Comparison of ENCODE assay signal across 9 mouse cellular contexts in the genomic region with DNA sequence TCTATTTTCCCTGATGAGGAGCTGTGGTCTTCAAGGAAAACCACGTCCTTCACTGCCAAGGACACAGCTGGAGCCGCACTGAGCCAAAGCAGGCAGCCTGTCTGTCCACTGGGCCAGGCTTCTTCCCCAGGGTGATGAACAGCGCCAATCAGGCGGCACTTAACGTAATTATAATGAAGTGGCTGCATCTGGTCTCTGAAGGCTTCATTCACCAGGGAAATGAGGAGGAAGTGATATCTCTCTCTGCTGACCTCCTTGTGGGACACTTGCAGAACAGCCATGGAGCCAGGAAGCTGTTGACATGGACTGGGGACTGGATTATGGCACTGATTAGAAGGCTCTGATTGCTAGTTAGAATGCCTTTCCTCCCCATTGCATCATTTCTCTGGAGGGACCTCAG.
DNase-seq lines count a peak whose midpoint lies in the region; ATAC-seq lines count a peak whose summit lies in the region.
"Had no signal": no experiment of that assay in that cellular context is flagged by ENCODE, and none has a peak within 500 bp of the region (broad histone marks: within the 10 kb centered on the region; RNA-seq: fewer than 3 reads in every experiment).

No protein-coding gene starts in this region.

- 33% methylated on average over 5 of the region's 5 CpGs for WGBS in hindbrain, embryonic 15.5 days
- WGBS in hindbrain, embryonic 13.5 days = 43% methylated on average over 5 of the region's 5 CpGs
- 72% methylated on average over 5 of the region's 5 CpGs for WGBS in embryonic facial prominence, embryonic 10.5 days
- 60% methylated on average over 5 of the region's 5 CpGs for WGBS in lung, embryonic 16.5 days
- WGBS in midbrain, embryonic 10.5 days = 85% methylated on average over 5 of the region's 5 CpGs

- peak; percentile 10 for DNase-seq in embryonic facial prominence, embryonic 10.5 days (ENCODE audit: low spot score)
- DNase-seq in gastrocnemius, postnatal 25 days = peak; percentile 34
- no peak for DNase-seq in midbrain, embryonic 10.5 days (ENCODE audit: low spot score)
- DNase-seq in kidney, postnatal 10 days = no peak

- H3K4me3 ChIP-seq in hindbrain, embryonic 15.5 days = no peak overlapping the region
- H3K4me3 ChIP-seq in hindbrain, embryonic 13.5 days = no peak overlapping the region
- H3K4me3 ChIP-seq in embryonic facial prominence, embryonic 10.5 days = no peak overlapping the region
- no peak overlapping the region for H3K4me3 ChIP-seq in lung, embryonic 16.5 days (ENCODE audit: low read length)
- no peak overlapping the region for H3K4me3 ChIP-seq in midbrain, embryonic 10.5 days
- H3K4me3 ChIP-seq: limb, embryonic 13.5 days; myocyte had no signal

- H3K4me2 ChIP-seq in hindbrain, embryonic 15.5 days = no peak overlapping the region
- H3K4me2 ChIP-seq in hindbrain, embryonic 13.5 days = no peak overlapping the region
- no peak overlapping the region for H3K4me2 ChIP-seq in lung, embryonic 16.5 days (ENCODE audit: low read depth, low read length)
- H3K4me2 ChIP-seq: limb, embryonic 13.5 days had no signal

- no peak overlapping the region for H3K27ac ChIP-seq in hindbrain, embryonic 15.5 days (replicated peaks)
- H3K27ac ChIP-seq in hindbrain, embryonic 13.5 days = no peak overlapping the region
- H3K27ac ChIP-seq in embryonic facial prominence, embryonic 10.5 days (replicated peaks) = no peak overlapping the region
- no peak overlapping the region for H3K27ac ChIP-seq in lung, embryonic 16.5 days (ENCODE audit: low read length)
- H3K27ac ChIP-seq in midbrain, embryonic 10.5 days (replicated peaks) = no peak overlapping the region
- H3K27ac ChIP-seq: limb, embryonic 13.5 days had no signal

- H3K9ac ChIP-seq in hindbrain, embryonic 15.5 days = no peak overlapping the region
- H3K9ac ChIP-seq in hindbrain, embryonic 13.5 days = no peak overlapping the region
- H3K9ac ChIP-seq in lung, embryonic 16.5 days (ENCODE audit: low read length) = no peak overlapping the region
- H3K9ac ChIP-seq: limb, embryonic 13.5 days had no signal

- H3K4me1 ChIP-seq in hindbrain, embryonic 15.5 days (replicated peaks) = peaks cover 9% of the 10 kb centered on the region
- H3K4me1 ChIP-seq in hindbrain, embryonic 13.5 days (replicated peaks) = peaks cover 32% of the 10 kb centered on the region
- peaks cover 15% of the 10 kb centered on the region for H3K4me1 ChIP-seq in embryonic facial prominence, embryonic 10.5 days
- no peaks in the 10 kb centered on the region for H3K4me1 ChIP-seq in lung, embryonic 16.5 days (replicated peaks; ENCODE audit: control insufficient read depth, insufficient read depth, low read length)
- peaks cover 5% of the 10 kb centered on the region; the same call in 1 of the 2 replicates for H3K4me1 ChIP-seq in midbrain, embryonic 10.5 days
- H3K4me1 ChIP-seq: limb, embryonic 13.5 days had no signal

- H3K9me3 ChIP-seq in hindbrain, embryonic 15.5 days = no peaks in the 10 kb centered on the region
- H3K9me3 ChIP-seq in hindbrain, embryonic 13.5 days = no peaks in the 10 kb centered on the region
- H3K9me3 ChIP-seq in embryonic facial prominence, embryonic 10.5 days = no peaks in the 10 kb centered on the region
- no peaks in the 10 kb centered on the region for H3K9me3 ChIP-seq in lung, embryonic 16.5 days (ENCODE audit: control insufficient read depth, low read length)
- no peaks in the 10 kb centered on the region for H3K9me3 ChIP-seq in midbrain, embryonic 10.5 days (replicated peaks)
- H3K9me3 ChIP-seq: limb, embryonic 13.5 days had no signal

- H3K27me3 ChIP-seq in hindbrain, embryonic 15.5 days = no peaks in the 10 kb centered on the region
- H3K27me3 ChIP-seq in hindbrain, embryonic 13.5 days = no peaks in the 10 kb centered on the region
- no peaks in the 10 kb centered on the region for H3K27me3 ChIP-seq in embryonic facial prominence, embryonic 10.5 days (replicated peaks; ENCODE audit: low read depth, poor library complexity, severe bottlenecking)
- no peaks in the 10 kb centered on the region for H3K27me3 ChIP-seq in lung, embryonic 16.5 days (ENCODE audit: control insufficient read depth, insufficient read depth, low read depth, low read length)
- no peaks in the 10 kb centered on the region for H3K27me3 ChIP-seq in midbrain, embryonic 10.5 days (ENCODE audit: low read depth, poor library complexity, severe bottlenecking)
- H3K27me3 ChIP-seq: limb, embryonic 13.5 days had no signal

- ATAC-seq in hindbrain, embryonic 15.5 days (ENCODE audit: low FRiP score, low read depth) = peak; percentile 53; the same call in 1 of the 2 replicates
- no peak for ATAC-seq in hindbrain, embryonic 13.5 days (ENCODE audit: low FRiP score)
- ATAC-seq in lung, embryonic 16.5 days (ENCODE audit: low read depth) = peak; percentile 88

- H3K36me3 ChIP-seq in hindbrain, embryonic 15.5 days = no peaks in the 10 kb centered on the region
- no peaks in the 10 kb centered on the region for H3K36me3 ChIP-seq in hindbrain, embryonic 13.5 days
- no peaks in the 10 kb centered on the region for H3K36me3 ChIP-seq in embryonic facial prominence, embryonic 10.5 days (replicated peaks)
- H3K36me3 ChIP-seq in lung, embryonic 16.5 days (ENCODE audit: control insufficient read depth, insufficient read depth, low read length) = no peaks in the 10 kb centered on the region
- H3K36me3 ChIP-seq in midbrain, embryonic 10.5 days = no peaks in the 10 kb centered on the region
- H3K36me3 ChIP-seq: limb, embryonic 13.5 days had no signal

Comparison
In these comparisons a context has a peak if more than half of its experiments do, and no peak if none do; other contexts are left out.
1. DNase-seq: peak in embryonic facial prominence, embryonic 10.5 days (single experiment) and gastrocnemius, postnatal 25 days (single experiment); none in midbrain, embryonic 10.5 days (single experiment) and kidney, postnatal 10 days (single experiment).